Mouse (Mus musculus) kidney, embryonic 15.5 days (tissue): ENCODE results near the gene Gm45021. TPM values are rescaled to one million over a fixed set of nuclear protein-coding genes. Genes with fewer than 3 reads are reported as not detected.

Experiments used
- ATAC-seq: fragments of 200-750 bp; cut with Nextera tagmentation; replicated peaks from 2 replicates; pipeline ENCODE4 v1.8.0; 2017; ENCODE audit warnings: moderate TSS enrichment; ENCODE audit not compliant: low FRiP score
- H3K27ac ChIP-seq: fragments of 300-500 bp; sonication (generic); 2 replicates; pipeline ENCODE4 v1.5.1; 2015; ENCODE audit warnings: mild to moderate bottlenecking, inconsistent platforms
- H3K27me3 ChIP-seq: fragments of 300-500 bp; sonication (generic); 2 replicates; pipeline ENCODE4 v1.6.1; 2015; ENCODE audit warnings: inconsistent platforms
- H3K36me3 ChIP-seq: fragments of 300-500 bp; sonication (generic); 2 replicates; pipeline ENCODE4 v1.6.1; 2015; ENCODE audit warnings: inconsistent platforms
- H3K4me1 ChIP-seq: fragments of 300-500 bp; sonication (generic); 2 replicates; pipeline ENCODE4 v1.6.1; 2015; ENCODE audit warnings: inconsistent platforms
- H3K4me2 ChIP-seq: fragments of 300-500 bp; sonication (generic); 2 replicates; pipeline ENCODE4 v1.6.1; 2015; ENCODE audit warnings: moderate library complexity, mild to moderate bottlenecking, inconsistent platforms
- H3K4me3 ChIP-seq: fragments of 300-500 bp; sonication (generic); replicated peaks from 2 replicates; pipeline ENCODE4 v1.5.1; 2015; ENCODE audit warnings: mild to moderate bottlenecking, inconsistent platforms
- H3K9ac ChIP-seq: fragments of 300-500 bp; sonication (generic); 2 replicates; pipeline ENCODE4 v1.6.1; 2015; ENCODE audit warnings: mild to moderate bottlenecking, inconsistent platforms
- H3K9me3 ChIP-seq: fragments of 300-500 bp; sonication (generic); replicated peaks from 2 replicates; pipeline ENCODE4 v1.6.1; 2016; ENCODE audit warnings: inconsistent platforms
- WGBS: fragments of 180-500 bp; shearing (Covaris S2); methylation state at CpG from one replicate; pipeline ENCODE4 v1.1.7; 2015; ENCODE audit warnings: mixed read lengths; 5-methylcytosine and 5-hydroxymethylcytosine counted together
- polyA plus RNA-seq: library from polyadenylated mRNA; unstranded; fragments of >200 nt; fragmentation: Nextera tagmentation; extraction: Ambion mirVana; gene quantifications from 2 replicates; pipeline ENCODE4 v1.2.1, GENCODE M21; 2015

The Gm45021 gene
- polyA plus RNA-seq, 1 experiment from 2014 or later, result not detected

GRCm38 (mm10) chr6:48642764-48643292, 53.4 kb downstream of the Gm45021 start:
- H3K27ac ChIP-seq, result no peak overlapping the region
- no peak for ATAC-seq
- H3K9me3 ChIP-seq, result no peaks in the 10 kb centered on the region
- no peak overlapping the region for H3K4me3 ChIP-seq
- no peak overlapping the region for H3K4me2 ChIP-seq
- H3K4me1 ChIP-seq, result peaks cover 4% of the 10 kb centered on the region
- H3K9ac ChIP-seq, result no peak overlapping the region
- WGBS, result 20% methylated on average over 4 of the region's 4 CpGs
- no peaks in the 10 kb centered on the region for H3K36me3 ChIP-seq
- peaks cover 3% of the 10 kb centered on the region; the same call in 1 of the 2 replicates for H3K27me3 ChIP-seq

GRCm38 (mm10) chr6:48645660-48646308, 56.4 kb downstream of the Gm45021 start:
- ATAC-seq, result 0 out of 2 replicates have a peak, but pooled peaks have one; percentile 36
- H3K27ac ChIP-seq, result no peak overlapping the region
- H3K27me3 ChIP-seq, result peaks cover 3% of the 10 kb centered on the region; the same call in 1 of the 2 replicates
- H3K4me3 ChIP-seq, result no peak overlapping the region
- no peak overlapping the region for H3K9ac ChIP-seq
- 9% methylated on average over 12 of the region's 12 CpGs for WGBS
- H3K36me3 ChIP-seq, result no peaks in the 10 kb centered on the region
- no peak overlapping the region for H3K4me2 ChIP-seq
- H3K4me1 ChIP-seq, result peaks cover 4% of the 10 kb centered on the region
- no peaks in the 10 kb centered on the region for H3K9me3 ChIP-seq

- H3K9me3 ChIP-seq, result no peaks in the 10 kb centered on the region
- H3K27ac ChIP-seq, result no peak overlapping the region
- ATAC-seq, result no peak
- H3K4me1 ChIP-seq, result peaks cover 4% of the 10 kb centered on the region
- 79% methylated on average over 4 of the region's 4 CpGs for WGBS
- H3K4me3 ChIP-seq, result no peak overlapping the region
- no peaks in the 10 kb centered on the region for H3K36me3 ChIP-seq
- peaks cover 3% of the 10 kb centered on the region; the same call in 1 of the 2 replicates for H3K27me3 ChIP-seq
- no peak overlapping the region for H3K4me2 ChIP-seq
- H3K9ac ChIP-seq, result no peak overlapping the region
These were observed 56.9 kb downstream of the Gm45021 start for GRCm38 (mm10) chr6:48646309-48646690.

GRCm38 (mm10) chr6:48646995-48647394, 57.6 kb downstream of the Gm45021 start, which contains the start of gene Gimap8:
Gene Gimap8 (plus strand): TSS chr6:48647234.
- Histone ChIP-seq H3K4me1 (peaks cover 4% of the 10 kb centered on the region), H3K9ac (no peak within 1 kb of the TSS), H3K4me3 (peak within 1 kb of the TSS; percentile 14), H3K27ac (no peak within 1 kb of the TSS), H3K9me3 (no peaks in the 10 kb centered on the region), H3K4me2 (peak within 1 kb of the TSS; percentile 28), H3K36me3 (no peaks in the 10 kb centered on the region), H3K27me3 (peaks cover 3% of the 10 kb centered on the region; the same call in 1 of the 2 replicates)
- 43% methylated on average over 3 of the region's 3 CpGs for WGBS
- no peak for ATAC-seq

GRCm38 (mm10) chr6:48647611-48648010, 58.2 kb downstream of the Gm45021 start:
- ATAC-seq, result no peak
- H3K4me2 ChIP-seq, result peak overlapping the region; percentile 28
- WGBS, result 92% methylated on average over 2 of the region's 2 CpGs

GRCm38 (mm10) chr6:48648779-48649178, 59.4 kb downstream of the Gm45021 start:
- ATAC-seq, result no peak
- 89% methylated on average over 4 of the region's 4 CpGs for WGBS

More at GRCm38 (mm10) chr6:48647611-48648010, 58.2 kb downstream of the Gm45021 start:
- H3K9ac ChIP-seq, result no peak overlapping the region
- 0 out of 2 replicates have a peak overlapping the region, but pooled peaks have one; percentile 14 for H3K4me3 ChIP-seq
- peaks cover 3% of the 10 kb centered on the region; the same call in 1 of the 2 replicates for H3K27me3 ChIP-seq
- H3K27ac ChIP-seq, result no peak overlapping the region
- peaks cover 4% of the 10 kb centered on the region for H3K4me1 ChIP-seq
- H3K9me3 ChIP-seq, result no peaks in the 10 kb centered on the region
- H3K36me3 ChIP-seq, result no peaks in the 10 kb centered on the region

GRCm38 (mm10) chr6:48650041-48650440, 60.6 kb downstream of the Gm45021 start:
- H3K27me3 ChIP-seq, result peaks cover 2% of the 10 kb centered on the region; the same call in 1 of the 2 replicates
- no peak overlapping the region for H3K9ac ChIP-seq
- WGBS, result 89% methylated on average over 9 of the region's 9 CpGs
- no peak overlapping the region for H3K27ac ChIP-seq
- no peak for ATAC-seq
- H3K36me3 ChIP-seq, result no peaks in the 10 kb centered on the region
- H3K9me3 ChIP-seq, result no peaks in the 10 kb centered on the region
- peaks cover 4% of the 10 kb centered on the region for H3K4me1 ChIP-seq
- H3K4me2 ChIP-seq, result no peak overlapping the region
- H3K4me3 ChIP-seq, result no peak overlapping the region

More at GRCm38 (mm10) chr6:48648779-48649178, 59.4 kb downstream of the Gm45021 start:
- Histone ChIP-seq H3K4me2 (no peak overlapping the region), H3K9ac (no peak overlapping the region), H3K27ac (no peak overlapping the region), H3K36me3 (no peaks in the 10 kb centered on the region), H3K9me3 (no peaks in the 10 kb centered on the region), H3K4me1 (peaks cover 4% of the 10 kb centered on the region), H3K27me3 (peaks cover 3% of the 10 kb centered on the region; the same call in 1 of the 2 replicates), H3K4me3 (no peak overlapping the region)

GRCm38 (mm10) chr6:48658721-48659120, 69.3 kb downstream of the Gm45021 start:
- no peak for ATAC-seq
- Histone ChIP-seq H3K27me3 (no peaks in the 10 kb centered on the region), H3K36me3 (no peaks in the 10 kb centered on the region), H3K27ac (no peak overlapping the region), H3K4me1 (no peaks in the 10 kb centered on the region), H3K4me2 (no peak overlapping the region), H3K9ac (no peak overlapping the region), H3K9me3 (no peaks in the 10 kb centered on the region), H3K4me3 (no peak overlapping the region)
- 58% methylated on average over 5 of the region's 5 CpGs for WGBS

Other genes with a start within 250 kb of the Gm45021 start
- gene Krba1, start 194.0 kb upstream of the Gm45021 start, polyA plus RNA-seq, result 21.2 and 23.6 TPM in 2 replicates
- gene Zfp467, start 143.8 kb upstream of the Gm45021 start, polyA plus RNA-seq, result 27.2 and 29.6 TPM in 2 replicates
- gene Sspo, start 141.4 kb upstream of the Gm45021 start, polyA plus RNA-seq, result 0.22 and 0.86 TPM in 2 replicates
- 28.0 and 29.6 TPM in 2 replicates for gene Atp6v0e2, start 52.0 kb upstream of the Gm45021 start, polyA plus RNA-seq
- 12.8 and 16.4 TPM in 2 replicates for gene Lrrc61, start 34.8 kb upstream of the Gm45021 start, polyA plus RNA-seq
- gene Rarres2, start 16.8 kb upstream of the Gm45021 start, polyA plus RNA-seq, result 55.4 and 68.7 TPM in 2 replicates
- 43.8 and 47.3 TPM in 2 replicates for gene Repin1, start 4.3 kb downstream of the Gm45021 start, polyA plus RNA-seq
- gene Gm44965, start 4.3 kb downstream of the Gm45021 start, polyA plus RNA-seq, result not detected in 2 replicates
- gene Zfp775, start 12.5 kb downstream of the Gm45021 start, polyA plus RNA-seq, result 7.0 and 7.9 TPM in 2 replicates
- 3.0 and 3.1 TPM in 2 replicates for gene AI854703, start 37.2 kb downstream of the Gm45021 start, polyA plus RNA-seq
- 3.3 and 3.8 TPM in 2 replicates for gene Gimap8, start 57.6 kb downstream of the Gm45021 start, polyA plus RNA-seq
- gene Gimap9, start 86.5 kb downstream of the Gm45021 start, polyA plus RNA-seq, result 11.7 and 12.6 TPM in 2 replicates
- gene Gimap4, start 94.9 kb downstream of the Gm45021 start, polyA plus RNA-seq, result 69.5 and 72.5 TPM in 2 replicates
- 50.6 and 51.3 TPM in 2 replicates for gene Gimap6, start 118.6 kb downstream of the Gm45021 start, polyA plus RNA-seq
- 2.7 and 3.3 TPM in 2 replicates for gene Gm28053, start 129.0 kb downstream of the Gm45021 start, polyA plus RNA-seq
- gene Gimap7, start 129.0 kb downstream of the Gm45021 start, polyA plus RNA-seq, result not detected in 2 replicates
- 32.4 and 33.1 TPM in 2 replicates for gene Gimap1, start 149.4 kb downstream of the Gm45021 start, polyA plus RNA-seq
- 16.4 and 16.5 TPM in 2 replicates for gene Gimap5, start 156.6 kb downstream of the Gm45021 start, polyA plus RNA-seq
- gene Gimap3, start 181.2 kb downstream of the Gm45021 start, polyA plus RNA-seq, result 0.08 TPM in 1 of 2 replicates, not detected in the other